Mouse (Mus musculus) brain, embryonic 14.5 days (tissue): Measurements from ENCODE around the gene Tpt1.

ENCODE experiments used
- CTCF ChIP-seq: fragments of 200-500 bp; IDR thresholded peaks from 2 replicates; pipeline ENCODE4 v1.5.1; 2012; ENCODE audit warnings: inconsistent platforms, mild to moderate bottlenecking, moderate library complexity, borderline replicate concordance; ENCODE audit not compliant: insufficient read depth, insufficient read length; ENCODE audit errors: extremely low read depth
- POLR2A ChIP-seq: fragments of 200-500 bp; IDR thresholded peaks from 2 replicates; pipeline ENCODE4 v1.6.1; 2012; ENCODE audit warnings: mild to moderate bottlenecking, inconsistent platforms, borderline replicate concordance; ENCODE audit not compliant: poor library complexity, insufficient read depth, insufficient read length, severe bottlenecking; ENCODE audit errors: extremely low read depth

- TF ChIP-seq CTCF (no peak), POLR2A (no peak)
Observed at GRCm38 (mm10) chr14:75795918-75796317, 49.0 kb upstream of the Tpt1 start.
